Mouse (Mus musculus): ENCODE data around the gene Glrb. TPM values are rescaled to one million over a fixed set of nuclear protein-coding genes. Genes with fewer than 3 reads are reported as not detected.

Glrb gene
- total and polyA plus RNA-seq, 3 experiments = not detected

DNA sequence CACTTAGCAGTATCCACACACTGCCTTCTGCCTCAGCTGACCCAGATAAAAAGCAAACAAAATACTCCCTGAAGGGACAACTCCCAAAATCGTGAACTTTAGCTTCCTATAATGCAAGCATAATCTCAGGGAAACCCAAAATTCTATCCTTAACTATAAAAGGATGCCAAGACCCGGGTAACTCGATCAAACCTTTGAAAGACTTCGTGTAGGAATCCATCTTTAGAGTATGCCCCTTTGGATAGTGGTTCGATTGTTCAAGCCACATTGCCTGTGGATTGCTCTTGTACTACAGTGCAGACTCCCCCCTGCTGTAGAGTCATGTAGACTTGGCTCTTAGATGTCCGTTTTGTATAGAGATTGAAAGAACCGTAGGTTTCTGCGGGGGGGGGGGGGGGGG, 110.2 kb downstream of the Glrb start:
- DNase-seq (ENCODE audit: low read depth, low spot score) = no peak
- Histone ChIP-seq H3K27ac (ENCODE audit: control insufficient read depth, low read depth, low read length) (no peak overlapping the region), H3K4me1 (ENCODE audit: control insufficient read depth in 1 of 2, insufficient read depth in 2 of 2, low read length in 2 of 2) (no peaks in the 10 kb centered on the region), H3K4me3 (ENCODE audit: control insufficient read depth in 1 of 2, insufficient read depth in 1 of 2, low read depth in 2 of 2, low read length in 2 of 2) (no peak overlapping the region), H3K9me3 (replicated peaks; ENCODE audit: insufficient read depth, low read length) (no peaks in the 10 kb centered on the region), H3K9ac (ENCODE audit: control insufficient read depth, low read depth, low read length, poor library complexity, severe bottlenecking) (no peak overlapping the region), H3K27me3 (ENCODE audit: control insufficient read depth in 1 of 2, insufficient read depth in 2 of 2, low read length in 2 of 2) (no peaks in the 10 kb centered on the region), H3K36me3 (ENCODE audit: control insufficient read depth in 1 of 2, insufficient read depth in 2 of 2, low read length in 2 of 2) (no peaks in the 10 kb centered on the region), H3K79me2 (ENCODE audit: control insufficient read depth, insufficient read depth, low read length, poor library complexity) (no peaks in the 10 kb centered on the region)
- TF ChIP-seq POLR2AphosphoS2 (IDR thresholded peaks at IDR 0.05; ENCODE audit: low read length) (no peak), TAL1 (IDR thresholded peaks at IDR 0.05; ENCODE audit: low read length) (no peak), MAFK (IDR thresholded peaks at IDR 0.05; ENCODE audit: borderline replicate concordance, low read depth, low read length) (no peak), POLR2AphosphoS5 (IDR thresholded peaks at IDR 0.05; ENCODE audit: borderline replicate concordance, low read depth, low read length) (no peak), USF2 (IDR thresholded peaks at IDR 0.05; ENCODE audit: borderline replicate concordance in 1 of 2, insufficient read depth in 1 of 2, low read depth in 1 of 2, low read length in 2 of 2) (no peak), MEF2A (IDR thresholded peaks at IDR 0.05; ENCODE audit: extremely low read depth, insufficient replicate concordance, low read depth, low read length, poor library complexity, severe bottlenecking) (no peak), HCFC1 (IDR thresholded peaks at IDR 0.05; ENCODE audit: low read depth, low read length) (no peak), GABPA (IDR thresholded peaks at IDR 0.05; ENCODE audit: low read depth, low read length) (no peak), NELFE (IDR thresholded peaks at IDR 0.05; ENCODE audit: low read depth, low read length) (no peak), MYB (IDR thresholded peaks at IDR 0.05; ENCODE audit: low read depth, low read length) (no peak), KAT2A (conservative IDR thresholded peaks at IDR 0.05; ENCODE audit: low read depth, low read length) (no peak)

DNA sequence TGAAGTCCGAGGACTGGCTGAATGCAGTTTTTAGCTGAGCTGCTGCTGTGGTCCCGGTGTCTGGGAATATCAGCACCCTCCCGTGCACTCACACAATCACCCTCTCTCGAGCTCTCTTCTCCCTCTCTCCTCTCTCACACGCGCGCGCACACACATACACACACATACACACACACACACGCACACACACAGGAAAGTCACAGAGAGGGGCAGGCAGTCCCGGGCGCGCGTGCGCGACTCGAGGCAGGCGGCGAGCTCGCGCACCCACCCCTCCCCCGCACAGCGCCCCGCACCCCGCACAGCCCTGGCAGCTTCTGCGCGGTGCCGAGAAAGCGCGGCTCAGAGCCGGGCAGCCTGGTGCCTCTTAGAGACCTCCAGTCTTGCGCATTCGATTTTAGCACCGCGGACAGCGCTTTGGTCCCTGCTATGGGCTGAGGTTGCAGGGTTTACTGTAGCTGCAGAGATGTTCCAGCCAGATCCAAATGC, 110.8 kb downstream of the Glrb start, which contains the start of gene Gria2:
Gene Gria2 (minus strand): TSS at position 240 of the 486 bp plus-strand sequence.
- Histone ChIP-seq H3K79me2 (ENCODE audit: control insufficient read depth, insufficient read depth, low read length, poor library complexity) (no peaks in the 10 kb centered on the region), H3K4me3 (ENCODE audit: control insufficient read depth in 1 of 2, insufficient read depth in 1 of 2, low read depth in 2 of 2, low read length in 2 of 2) (no peak within 1 kb of the TSS), H3K9ac (ENCODE audit: control insufficient read depth, low read depth, low read length, poor library complexity, severe bottlenecking) (no peak within 1 kb of the TSS), H3K36me3 (ENCODE audit: control insufficient read depth in 1 of 2, insufficient read depth in 2 of 2, low read length in 2 of 2) (no peaks in the 10 kb centered on the region), H3K4me1 (ENCODE audit: control insufficient read depth in 1 of 2, insufficient read depth in 2 of 2, low read length in 2 of 2) (no peaks in the 10 kb centered on the region), H3K27ac (ENCODE audit: control insufficient read depth, low read depth, low read length) (no peak within 1 kb of the TSS), H3K27me3 (ENCODE audit: control insufficient read depth in 1 of 2, insufficient read depth in 2 of 2, low read length in 2 of 2) (no peaks in the 10 kb centered on the region), H3K9me3 (replicated peaks; ENCODE audit: insufficient read depth, low read length) (no peaks in the 10 kb centered on the region)
- TF ChIP-seq ZMIZ1 (IDR thresholded peaks at IDR 0.05; ENCODE audit: low read depth, low read length) = no peak
- TF ChIP-seq MXI1 (IDR thresholded peaks at IDR 0.05; ENCODE audit: low read depth, low read length) = no peak
- TF ChIP-seq MAZ (IDR thresholded peaks at IDR 0.05; ENCODE audit: low read depth, low read length) = no peak
- no peak for TF ChIP-seq USF2 (IDR thresholded peaks at IDR 0.05; ENCODE audit: borderline replicate concordance in 1 of 2, insufficient read depth in 1 of 2, low read depth in 1 of 2, low read length in 2 of 2)
- no peak for TF ChIP-seq KAT2A (conservative IDR thresholded peaks at IDR 0.05; ENCODE audit: low read depth, low read length)
- no peak for TF ChIP-seq CTCF (IDR thresholded peaks at IDR 0.05 in 2 of 3, conservative IDR thresholded peaks at IDR 0.05 in 1 of 3; ENCODE audit: control insufficient read depth in 1 of 3, insufficient read depth in 1 of 3, low read depth in 2 of 3, low read length in 3 of 3, poor library complexity in 1 of 3, severe bottlenecking in 1 of 3)
- no peak for TF ChIP-seq MAX (IDR thresholded peaks at IDR 0.05; ENCODE audit: low read length)
- TF ChIP-seq CHD2 (IDR thresholded peaks at IDR 0.05; ENCODE audit: low read length) = no peak
- no peak for TF ChIP-seq GABPA (IDR thresholded peaks at IDR 0.05; ENCODE audit: low read depth, low read length)
- no peak for TF ChIP-seq ZKSCAN1 (IDR thresholded peaks at IDR 0.05; ENCODE audit: low read depth, low read length)
- TF ChIP-seq RAD21 (IDR thresholded peaks at IDR 0.05; ENCODE audit: low read depth, low read length) = no peak
- no peak for TF ChIP-seq ELF1 (IDR thresholded peaks at IDR 0.05; ENCODE audit: low read depth, low read length)
- TF ChIP-seq POLR2A (IDR thresholded peaks at IDR 0.05; ENCODE audit: control insufficient read depth in 1 of 2, insufficient read depth in 1 of 2, low read depth in 1 of 2, low read length in 2 of 2, poor library complexity in 1 of 2) = no peak
- TF ChIP-seq ZNF384 (IDR thresholded peaks at IDR 0.05; ENCODE audit: low read depth, low read length) = no peak
- TF ChIP-seq TAL1 (IDR thresholded peaks at IDR 0.05; ENCODE audit: low read length) = no peak
- no peak for TF ChIP-seq ZC3H11A (IDR thresholded peaks at IDR 0.05; ENCODE audit: low read depth, low read length)
- no peak for TF ChIP-seq HCFC1 (IDR thresholded peaks at IDR 0.05; ENCODE audit: low read depth, low read length)
- no peak for TF ChIP-seq SIN3A (IDR thresholded peaks at IDR 0.05; ENCODE audit: low read length)
- TF ChIP-seq GATA1 (IDR thresholded peaks at IDR 0.05; ENCODE audit: low read depth, low read length) = no peak
- peak; percentile 2 for DNase-seq (ENCODE audit: low read depth, low spot score)
